Mouse (Mus musculus) cerebellum, adult 2 months (tissue): Measurements from ENCODE around the gene Npdc1. TPM values are rescaled to one million over a fixed set of nuclear protein-coding genes. Genes with fewer than 3 reads are reported as not detected.

Experiments
- DNase-seq, 2 experiments: peaks; one replicate each; pipeline ENCODE4 v3.0.0; 2021
- H3K27ac ChIP-seq: fragments of 200-500 bp; 2 replicates; pipeline ENCODE4 v1.5.1; 2012; ENCODE audit warnings: low read length, control low read depth, inconsistent platforms; ENCODE audit not compliant: insufficient read depth
- H3K27me3 ChIP-seq: fragments of 200-500 bp; 2 replicates; pipeline ENCODE4 v1.6.1; 2012; ENCODE audit warnings: inconsistent platforms, mild to moderate bottlenecking, low read length, moderate library complexity; ENCODE audit not compliant: control insufficient read depth, insufficient read depth
- H3K4me1 ChIP-seq: fragments of 200-500 bp; 2 replicates; pipeline ENCODE4 v1.6.1; 2011; ENCODE audit warnings: low read length; ENCODE audit not compliant: control insufficient read depth, insufficient read depth
- H3K4me3 ChIP-seq: fragments of 200-500 bp; replicated peaks from 2 replicates; pipeline ENCODE3; 2011; ENCODE audit warnings: mild to moderate bottlenecking, low read depth, low read length, control low read depth; ENCODE audit not compliant: insufficient read depth
- CTCF ChIP-seq: fragments of 200-500 bp; IDR thresholded peaks from 2 replicates; pipeline ENCODE4 v1.5.1; 2011; ENCODE audit warnings: low read depth, mild to moderate bottlenecking, control low read depth, low read length, moderate library complexity, borderline replicate concordance; ENCODE audit not compliant: insufficient read depth
- POLR2A ChIP-seq: fragments of 200-500 bp; IDR thresholded peaks from 2 replicates; pipeline ENCODE4 v1.6.1; 2011; ENCODE audit warnings: low read length, control low read depth, borderline replicate concordance; ENCODE audit not compliant: insufficient read depth
- WGBS: fragments of 180-500 bp; shearing (Covaris S2); methylation state at CpG from one replicate; pipeline ENCODE4 v1.1.7; 2018; 5-methylcytosine and 5-hydroxymethylcytosine counted together
- polyA plus RNA-seq: library from polyadenylated mRNA; depleted of rRNA; stranded (reverse); fragments of >200 nt; gene quantifications from 2 replicates; pipeline ENCODE4 v1.2.3, GENCODE M21; 2012

Gene Npdc1
- polyA plus RNA-seq, 1 experiment: 502 TPM

DNA sequence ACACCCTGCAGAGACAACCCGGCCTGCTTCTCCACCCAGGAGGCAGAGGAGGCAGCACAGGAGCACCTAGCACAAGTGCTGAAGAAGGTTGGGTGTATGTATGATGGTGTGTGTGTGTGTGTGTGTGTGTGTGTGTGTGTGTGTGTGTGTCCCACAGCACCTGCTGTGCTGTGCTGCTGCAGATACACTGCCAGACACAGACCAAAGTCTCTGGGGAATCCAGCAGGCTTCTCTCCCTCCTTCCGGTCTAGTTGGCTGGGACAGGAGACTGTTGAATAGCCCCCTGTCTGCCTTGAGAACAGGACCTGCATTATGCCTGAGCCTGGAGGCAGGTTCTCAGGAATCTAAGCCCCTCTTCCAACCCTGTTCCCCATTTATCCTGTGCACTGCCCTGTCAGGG, 25.7 kb upstream of the Npdc1 start:
- TF ChIP-seq POLR2A: no peak
- no peak for TF ChIP-seq CTCF
- Histone ChIP-seq H3K4me1 (peaks cover 6% of the 10 kb centered on the region), H3K4me3 (no peak overlapping the region), H3K27ac (no peak overlapping the region), H3K27me3 (no peaks in the 10 kb centered on the region)
- DNase-seq: no peak
- WGBS: 46% methylated on average over 2 of the region's 2 CpGs

DNA sequence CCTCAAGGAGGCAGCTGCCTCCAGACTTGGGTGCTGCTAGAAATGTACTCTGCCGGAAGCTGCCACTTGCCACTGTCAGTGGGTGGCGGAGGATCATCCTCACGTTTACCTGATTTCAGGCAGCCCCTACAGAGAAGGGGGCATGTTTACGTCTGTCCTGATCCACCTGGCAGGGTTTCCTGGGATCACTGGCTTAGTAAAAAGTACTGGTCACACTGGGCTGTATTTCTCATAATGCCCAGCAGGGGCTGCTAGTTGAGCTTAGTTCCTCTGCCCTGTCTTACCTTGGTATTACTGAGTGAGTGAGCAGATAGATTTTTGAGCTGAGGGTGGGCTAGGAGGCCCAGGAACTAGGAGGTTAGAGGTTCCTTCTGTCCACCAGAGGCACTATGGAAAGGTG, 22.6 kb upstream of the Npdc1 start:
- H3K4me3 ChIP-seq: no peak overlapping the region
- TF ChIP-seq CTCF: peak; percentile 77
- TF ChIP-seq POLR2A: no peak
- 54% methylated on average over 4 of the region's 4 CpGs for WGBS
- peak; percentile 69 for DNase-seq
- no peaks in the 10 kb centered on the region for H3K27me3 ChIP-seq
- H3K27ac ChIP-seq: no peak overlapping the region
- peaks cover 6% of the 10 kb centered on the region for H3K4me1 ChIP-seq

DNA sequence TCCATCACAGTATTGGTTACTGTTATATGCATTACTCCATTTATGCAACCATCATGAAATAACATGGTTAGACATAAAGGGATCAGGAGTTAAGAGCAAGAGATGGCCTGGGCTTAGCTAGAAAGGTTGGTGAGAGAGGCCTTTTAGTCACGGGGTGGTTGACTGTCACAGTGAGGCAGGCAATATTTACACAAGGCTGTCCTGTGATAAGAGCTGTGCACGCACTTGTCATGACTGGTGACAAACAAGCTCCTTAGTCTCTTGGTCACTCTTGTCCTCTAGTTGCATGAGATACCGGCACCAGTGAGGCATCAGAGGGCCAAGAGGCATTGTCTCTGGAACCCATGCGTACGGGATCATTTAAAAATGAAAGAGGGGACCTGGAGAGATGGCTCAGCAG, 14.7 kb upstream of the Npdc1 start:
- TF ChIP-seq POLR2A (no peak), CTCF (no peak)
- WGBS: 91% methylated on average over 5 of the region's 5 CpGs
- H3K4me3 ChIP-seq: no peak overlapping the region
- DNase-seq: no peak
- H3K27ac ChIP-seq: no peak overlapping the region
- no peaks in the 10 kb centered on the region for H3K4me1 ChIP-seq
- H3K27me3 ChIP-seq: no peaks in the 10 kb centered on the region

DNA sequence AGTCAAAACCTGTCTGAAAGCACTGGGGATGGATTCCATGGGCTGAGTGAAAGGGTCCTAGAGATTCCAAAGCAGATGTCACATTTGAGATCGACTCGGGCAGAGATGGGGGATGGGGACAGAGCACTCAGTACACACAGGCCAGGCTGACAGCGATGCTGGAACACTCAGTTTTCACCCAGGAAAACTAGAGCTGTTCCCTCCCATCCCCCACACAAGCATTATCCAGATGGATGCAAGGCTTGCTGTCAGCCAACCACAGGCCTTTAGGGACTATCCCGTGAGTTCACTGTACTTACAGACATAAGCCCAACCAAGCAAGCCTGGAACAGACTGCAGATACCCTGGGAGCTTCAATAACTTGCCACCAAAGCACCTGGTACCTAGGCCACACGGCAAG, 7.9 kb upstream of the Npdc1 start:
- DNase-seq: no peak
- WGBS: 26% methylated on average over 5 of the region's 5 CpGs
- no peak overlapping the region for H3K27ac ChIP-seq
- peaks cover 2% of the 10 kb centered on the region; the same call in 1 of the 2 replicates for H3K4me1 ChIP-seq
- no peak overlapping the region for H3K4me3 ChIP-seq
- TF ChIP-seq CTCF: no peak
- no peak for TF ChIP-seq POLR2A
- H3K27me3 ChIP-seq: no peaks in the 10 kb centered on the region

DNA sequence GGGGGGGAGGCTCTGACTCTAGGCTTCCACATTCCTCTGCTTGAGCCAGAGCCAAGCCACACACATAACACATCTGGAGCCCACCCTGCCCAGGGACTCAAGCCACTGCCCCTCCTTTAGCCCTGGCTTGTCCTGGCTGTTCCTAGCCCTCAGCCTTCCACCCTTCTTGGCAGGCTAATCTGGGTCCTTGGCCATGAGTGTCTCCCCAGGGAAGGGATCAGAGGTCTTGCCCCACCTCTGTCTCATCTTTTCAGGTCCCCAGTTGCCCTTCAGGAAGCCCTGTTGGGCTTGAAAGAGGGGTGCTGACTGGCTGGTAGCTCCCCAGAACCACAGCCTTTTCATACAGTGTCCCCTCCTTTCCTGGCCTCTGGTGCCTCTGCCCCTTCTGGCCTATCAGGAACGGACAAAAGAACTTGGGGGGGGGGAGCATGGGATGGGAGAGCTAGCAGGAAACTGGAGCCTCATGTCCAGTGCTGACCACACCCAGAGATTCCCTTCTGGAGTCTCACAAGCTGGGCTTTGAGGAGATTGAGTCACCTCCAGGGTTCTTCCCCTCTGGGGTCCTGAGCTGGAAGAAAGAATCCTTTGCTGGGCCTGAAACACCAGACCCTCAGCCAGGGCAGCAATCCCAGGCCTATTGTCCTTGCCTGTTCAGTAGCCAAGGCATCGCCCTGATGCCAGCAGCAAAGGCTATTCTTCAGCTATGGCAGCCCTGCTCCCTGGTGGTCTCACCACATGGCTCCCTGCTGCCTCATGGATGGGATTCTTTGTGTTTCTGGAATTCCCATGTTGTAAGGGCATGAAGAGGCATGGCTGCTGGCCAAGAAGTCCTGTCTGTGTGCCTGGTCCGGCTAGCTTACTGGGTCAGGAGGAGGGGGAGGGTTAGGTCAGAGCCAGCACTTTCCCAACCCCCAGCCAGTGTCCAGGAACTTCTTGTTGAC, 4.6 kb upstream of the Npdc1 start:
- no peaks in the 10 kb centered on the region for H3K27me3 ChIP-seq
- DNase-seq: peak; percentile 44 to 60
- H3K27ac ChIP-seq: no peak overlapping the region
- TF ChIP-seq POLR2A: no peak
- no peak for TF ChIP-seq CTCF
- 48% methylated on average over 3 of the region's 3 CpGs for WGBS
- no peak overlapping the region for H3K4me3 ChIP-seq
- H3K4me1 ChIP-seq: peaks cover 12% of the 10 kb centered on the region

DNA sequence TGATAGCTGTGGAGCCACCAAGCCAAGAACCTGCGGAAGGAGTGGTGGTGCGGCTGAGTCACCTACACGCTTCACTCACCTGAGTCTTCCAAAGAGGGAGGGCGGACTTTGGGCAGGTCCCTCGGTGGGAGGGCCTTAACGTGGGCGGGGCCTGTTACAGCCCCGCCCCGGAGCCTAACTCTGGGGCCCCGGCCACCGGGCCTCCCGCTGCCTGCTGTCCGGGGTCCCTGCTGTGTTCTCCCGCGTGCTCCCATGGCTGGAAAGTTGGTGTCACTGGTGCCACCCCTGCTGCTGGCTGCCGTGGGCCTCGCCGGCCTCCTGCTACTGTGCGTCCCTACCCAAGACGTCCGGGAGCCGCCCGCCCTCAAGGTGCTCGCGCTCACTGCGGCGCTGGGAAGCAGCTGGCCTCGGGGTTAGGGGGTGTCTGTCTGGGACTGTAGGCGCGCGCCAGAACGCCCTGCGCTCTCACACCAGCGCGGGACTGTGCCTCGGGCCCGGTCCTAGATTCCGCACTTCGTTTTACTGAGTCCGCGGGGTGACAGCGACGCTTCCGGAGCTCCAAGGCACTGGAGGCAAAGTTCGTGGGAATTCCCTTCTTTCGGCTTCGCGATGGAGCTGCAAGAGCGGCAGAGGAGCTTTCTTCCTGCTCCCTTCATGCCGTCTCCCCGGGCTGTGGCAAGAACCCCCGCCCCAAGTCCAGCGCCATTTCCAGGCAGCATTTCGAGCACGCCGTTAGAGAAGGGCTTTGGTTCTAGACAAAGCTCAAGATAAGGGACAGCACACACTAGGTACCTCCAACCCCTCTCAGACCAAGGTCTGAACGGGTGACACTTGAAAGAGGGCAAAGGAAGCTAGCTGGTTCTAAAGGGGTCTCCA, 3.2 kb upstream of the Npdc1 start, which contains the start of gene Entpd2:
TSS of gene Entpd2 (plus strand) at position 154 of the 876 bp plus-strand sequence.
- WGBS: 3% methylated on average over 56 of the region's 57 CpGs
- Histone ChIP-seq H3K27me3 (no peaks in the 10 kb centered on the region), H3K4me1 (peaks cover 15% of the 10 kb centered on the region), H3K4me3 (peak within 1 kb of the TSS; percentile 53), H3K27ac (peak within 1 kb of the TSS; percentile 4; the same call in 1 of the 2 replicates)
- peak; percentile 54 to 59 for DNase-seq
- 0 out of 2 replicates have a peak, but pooled peaks have one; percentile 12 for TF ChIP-seq POLR2A
- TF ChIP-seq CTCF: no peak; the same call in 1 of the 2 replicates

DNA sequence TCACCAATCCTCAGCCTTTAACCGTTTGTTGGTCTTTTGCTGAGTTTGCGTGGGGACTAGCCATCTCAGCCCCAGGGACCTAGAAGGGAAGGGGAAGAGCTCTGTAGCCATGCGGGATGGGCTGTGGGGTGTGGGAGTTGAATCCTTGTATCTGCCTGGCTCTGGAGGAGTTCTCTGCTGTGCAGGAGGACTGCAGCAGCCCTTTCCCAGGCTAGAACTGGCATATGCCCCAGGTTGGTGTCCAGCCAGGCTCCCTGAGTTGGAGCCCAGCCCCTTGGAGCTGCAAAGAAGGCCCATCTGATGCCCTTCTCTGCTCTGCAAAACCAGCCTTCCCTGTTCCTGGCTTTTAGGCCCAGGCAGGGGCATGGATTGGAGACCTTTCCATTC, 2.6 kb upstream of the Npdc1 start:
- Histone ChIP-seq H3K27ac (0 out of 2 replicates have a peak overlapping the region, but pooled peaks have one; percentile 4), H3K4me3 (peak overlapping the region; percentile 53), H3K4me1 (peaks cover 15% of the 10 kb centered on the region), H3K27me3 (no peaks in the 10 kb centered on the region)
- DNase-seq: peak; percentile 79 to 83
- TF ChIP-seq CTCF (no peak), POLR2A (peak; percentile 28; the same call in 1 of the 2 replicates)
- 26% methylated on average over 3 of the region's 3 CpGs for WGBS

DNA sequence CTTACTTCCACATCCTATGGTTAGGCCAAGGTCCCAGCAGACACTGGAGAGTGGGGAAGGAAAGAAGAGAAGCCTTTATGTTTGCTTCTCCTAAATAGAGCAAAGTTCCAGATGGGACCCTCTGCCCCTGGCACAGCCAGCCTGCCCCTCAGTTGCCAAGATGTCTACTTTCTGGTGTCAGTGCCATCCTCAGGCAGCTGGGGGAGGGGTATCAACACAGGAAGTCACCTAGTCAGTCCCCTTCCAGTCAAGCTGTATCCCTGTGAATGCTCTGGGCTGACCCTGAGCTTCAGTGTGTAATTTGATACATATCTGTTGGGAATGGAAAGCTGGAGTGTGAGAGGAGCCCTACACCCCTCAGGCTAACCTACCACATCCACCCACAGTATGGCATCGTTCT, 2.1 kb upstream of the Npdc1 start:
- Histone ChIP-seq H3K4me3 (no peak overlapping the region), H3K27me3 (no peaks in the 10 kb centered on the region), H3K27ac (no peak overlapping the region), H3K4me1 (peaks cover 15% of the 10 kb centered on the region)
- no peak for TF ChIP-seq CTCF
- TF ChIP-seq POLR2A: no peak
- WGBS: 71% methylated on average over 1 of the region's 1 CpGs
- no peak for DNase-seq
